Mouse (Mus musculus) cerebellum, adult 2 months (tissue): ENCODE measurements around the gene Ptpa.

Experiments
- CTCF ChIP-seq: fragments of 200-500 bp; IDR thresholded peaks from 2 replicates; pipeline ENCODE4 v1.5.1; 2011; ENCODE audit warnings: low read depth, mild to moderate bottlenecking, control low read depth, low read length, moderate library complexity, borderline replicate concordance; ENCODE audit not compliant: insufficient read depth
- POLR2A ChIP-seq: fragments of 200-500 bp; IDR thresholded peaks from 2 replicates; pipeline ENCODE4 v1.6.1; 2011; ENCODE audit warnings: low read length, control low read depth, borderline replicate concordance; ENCODE audit not compliant: insufficient read depth

- no peak for TF ChIP-seq POLR2A
- TF ChIP-seq CTCF, result no peak
These were observed 19.6 kb upstream of the Ptpa start for GRCm38 (mm10) chr2:30396246-30396645.
